Mouse (Mus musculus): ENCODE measurements at regions not wholly inside any gene's neighbourhood (a gene's known extent, or its start where the extent isn't known, plus 50 kb on each side); places are given as distances from the start of the nearest gene placed in this dataset.
A peak's percentile ranks its signal among the peaks of the same experiment; 100 is the strongest.
"Not testable (repeated sequence)": the region's sequence is repeated elsewhere in the genome, so short reads cannot be mapped to it uniquely, and the experiment has no call there.

DNA sequence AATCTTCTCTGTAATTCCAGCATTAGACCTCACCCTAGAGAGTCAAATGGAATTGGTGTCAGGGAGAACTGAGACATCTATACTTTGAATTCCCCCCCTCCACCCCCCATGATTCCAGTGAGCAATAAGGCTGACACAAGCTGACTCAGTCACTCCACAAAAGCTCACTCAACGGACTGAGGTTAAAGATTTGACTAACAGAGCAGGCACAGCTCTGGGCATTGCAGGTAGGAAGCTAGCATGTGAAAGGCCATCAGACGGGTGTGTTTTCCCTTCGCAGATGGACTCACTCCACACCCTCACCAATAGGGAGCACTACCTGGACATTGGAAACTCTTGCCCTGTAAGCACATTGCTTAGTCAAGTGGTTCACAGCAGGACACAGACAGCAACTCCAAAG lies 469.2 kb upstream of the Smim15 start:
- no peak for DNase-seq

DNA sequence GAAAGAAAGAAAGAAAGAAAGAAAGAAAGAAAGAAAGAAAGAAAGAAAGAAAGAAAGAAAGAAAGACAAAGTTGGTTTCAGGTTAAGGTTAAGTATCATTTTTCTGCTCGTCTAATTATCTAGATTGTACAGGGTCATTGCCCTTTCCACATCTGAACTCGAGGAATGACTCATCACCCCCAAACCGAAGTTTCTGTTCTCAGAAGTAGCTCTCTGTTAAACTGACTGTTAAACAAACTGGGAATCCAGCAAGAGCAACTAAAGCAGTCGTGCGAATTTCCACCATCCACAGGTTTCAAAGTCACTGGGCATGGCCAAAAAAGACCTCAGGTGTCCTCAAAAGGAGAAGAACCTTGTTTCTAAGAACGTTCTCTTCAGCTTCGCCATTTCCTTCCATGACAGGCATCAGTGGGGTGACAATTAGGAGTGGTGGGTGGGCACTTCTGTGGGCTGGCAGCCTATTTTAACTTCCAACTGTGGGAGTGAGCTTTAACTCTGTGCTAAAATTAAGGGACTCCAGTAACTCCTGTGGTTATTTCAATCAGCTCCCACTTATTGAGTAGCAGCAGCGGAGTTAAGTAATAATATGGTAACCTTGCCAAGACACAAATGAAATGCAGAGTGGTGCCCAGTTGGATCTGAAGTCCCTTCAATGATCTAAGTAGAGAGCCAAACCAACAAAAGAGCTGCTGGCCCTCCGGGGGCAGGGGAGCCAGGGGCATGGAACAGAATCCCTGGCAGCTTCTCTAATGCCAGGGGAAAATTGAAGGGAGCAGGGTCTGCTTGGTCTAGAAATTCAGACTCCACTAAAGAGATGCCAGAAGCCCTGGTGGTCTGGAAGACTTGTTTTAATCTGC lies 470.5 kb upstream of the Smim15 start:
- peak; percentile 4 for DNase-seq

DNA sequence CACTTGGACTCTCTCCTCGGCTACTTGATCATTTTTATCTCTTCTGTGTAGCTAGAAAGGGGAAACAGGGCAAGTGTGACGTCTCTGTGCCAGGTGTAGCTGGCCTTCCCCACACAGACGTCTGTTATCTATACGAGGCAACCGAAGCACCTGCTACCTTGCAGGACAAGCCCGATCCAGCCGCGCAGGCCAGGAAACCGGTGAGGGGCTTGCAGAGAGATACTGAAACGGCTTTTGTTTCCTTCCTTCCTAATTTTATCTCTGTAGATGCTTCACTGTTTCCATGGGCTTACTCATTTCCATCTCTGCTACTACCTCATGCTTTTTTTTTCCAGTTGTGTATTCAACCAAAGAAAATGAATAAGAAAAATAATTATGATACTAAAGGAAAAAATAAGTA lies 472.7 kb upstream of the Smim15 start:
- no peak for DNase-seq

DNA sequence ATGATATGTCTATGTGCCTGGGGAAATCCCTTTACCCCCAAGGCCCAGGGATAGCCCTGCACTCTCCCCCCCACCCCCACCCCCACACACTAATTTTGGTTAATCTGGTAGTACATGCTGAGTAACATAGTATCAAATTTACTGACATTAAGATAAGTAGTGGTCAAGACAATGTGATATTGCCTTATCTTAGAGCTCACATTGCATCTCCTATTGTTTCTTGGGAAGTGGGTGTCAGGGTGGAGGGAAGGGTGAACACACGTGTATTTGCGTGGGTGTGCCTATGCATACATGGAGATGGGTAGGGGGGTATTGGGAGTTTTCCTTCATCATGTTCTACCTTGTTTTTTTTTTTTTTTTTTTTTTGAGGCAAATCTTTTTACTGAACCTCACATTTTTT lies 474.8 kb upstream of the Smim15 start:
- no peak for DNase-seq

DNA sequence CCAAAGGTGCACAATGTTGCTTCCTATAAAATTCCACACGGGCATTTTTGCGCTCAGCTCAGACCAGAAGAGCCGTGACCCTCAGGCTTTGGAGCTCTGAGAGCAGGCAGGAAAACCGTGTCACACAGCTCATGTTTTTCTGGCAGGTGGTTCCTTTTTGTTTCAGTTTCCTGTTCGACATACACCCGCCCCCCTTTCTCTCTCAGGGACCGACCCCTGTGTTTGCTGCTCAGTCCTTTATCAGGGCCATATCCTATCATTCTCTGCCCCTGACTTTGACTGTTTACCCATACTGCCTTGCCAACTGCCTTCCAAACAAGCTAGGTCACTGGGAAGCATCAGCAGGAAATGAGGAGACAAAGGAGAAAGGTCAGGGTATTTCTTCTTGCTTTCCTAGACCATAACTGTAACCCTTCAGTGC lies 475.5 kb upstream of the Smim15 start:
- DNase-seq: no peak

DNA sequence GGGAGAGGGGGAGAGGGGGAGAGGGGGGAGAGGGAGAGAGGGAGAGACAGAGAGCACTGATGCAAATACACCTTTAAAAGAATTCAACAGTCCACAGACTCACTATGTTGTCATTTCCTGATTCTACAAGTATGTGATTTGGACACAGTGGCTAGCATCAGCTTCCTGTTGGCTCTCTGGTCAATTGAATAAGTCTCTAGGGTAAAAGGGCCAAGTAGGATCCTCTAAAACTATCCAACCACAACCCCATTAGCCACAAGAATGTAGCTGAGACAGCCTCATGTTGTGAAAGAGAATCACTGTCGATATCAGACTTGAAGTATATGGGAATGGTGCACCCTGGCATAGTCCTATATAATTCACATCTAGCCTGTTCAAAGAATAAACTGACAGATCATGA lies 481.8 kb upstream of the Smim15 start:
- DNase-seq: no peak

DNA sequence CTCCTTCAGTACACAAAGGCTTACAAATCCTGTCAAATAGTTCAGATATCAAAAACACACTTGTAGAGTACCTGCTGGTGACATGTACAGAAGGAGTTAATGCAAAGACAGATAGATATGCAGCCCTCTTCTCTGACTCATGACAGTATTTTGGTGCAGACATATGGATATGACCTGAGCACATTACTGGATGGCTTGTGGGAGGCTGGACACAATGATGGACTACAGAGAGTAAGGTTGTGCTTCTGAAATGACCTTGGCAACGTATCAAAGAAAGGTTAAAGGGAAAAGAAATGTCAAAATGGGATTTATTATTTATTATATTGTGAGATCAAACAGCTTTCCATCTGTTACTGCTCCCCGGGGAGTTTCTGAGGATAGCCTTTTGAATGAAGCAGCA lies 482.7 kb upstream of the Smim15 start:
- DNase-seq: no peak

DNA sequence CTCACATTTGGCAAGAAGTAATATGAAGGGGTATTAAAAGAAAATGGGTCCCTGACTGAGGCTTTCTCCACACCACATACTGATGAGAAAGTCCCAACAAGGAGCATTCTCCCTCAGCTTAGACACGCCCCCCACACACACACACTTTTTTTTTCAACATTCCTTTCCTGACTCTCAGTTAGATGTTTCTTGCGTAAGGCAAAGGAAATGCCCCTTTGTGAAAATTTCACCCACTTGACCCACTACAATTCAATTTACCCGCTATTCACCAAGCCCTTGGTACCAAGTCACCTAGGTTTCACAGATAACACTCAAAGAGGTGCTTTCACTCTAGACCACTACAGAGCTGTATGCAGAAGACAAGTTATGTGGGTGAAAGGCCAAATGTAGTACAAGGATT lies 488.3 kb upstream of the Smim15 start:
- no peak for DNase-seq

DNA sequence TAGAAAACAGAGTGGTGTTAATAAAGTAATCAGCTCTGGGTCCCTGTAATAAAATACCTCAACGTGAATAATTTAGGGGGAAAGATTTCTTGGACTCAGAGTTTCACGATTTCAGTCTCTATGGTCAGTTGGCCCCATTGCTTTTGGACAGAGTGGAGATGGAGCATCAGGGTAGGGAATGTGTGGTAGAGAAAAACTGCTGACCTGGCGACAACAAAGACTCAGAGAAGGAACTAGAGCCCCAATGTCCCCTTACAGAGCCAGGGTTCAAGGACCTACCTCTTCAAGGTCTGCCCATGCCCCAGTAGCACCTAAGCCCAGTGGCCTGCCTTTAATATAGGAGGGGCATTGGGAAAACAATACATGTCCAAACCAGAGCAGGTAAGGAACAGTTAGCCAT lies 490.2 kb upstream of the Smim15 start:
- DNase-seq: no peak

DNA sequence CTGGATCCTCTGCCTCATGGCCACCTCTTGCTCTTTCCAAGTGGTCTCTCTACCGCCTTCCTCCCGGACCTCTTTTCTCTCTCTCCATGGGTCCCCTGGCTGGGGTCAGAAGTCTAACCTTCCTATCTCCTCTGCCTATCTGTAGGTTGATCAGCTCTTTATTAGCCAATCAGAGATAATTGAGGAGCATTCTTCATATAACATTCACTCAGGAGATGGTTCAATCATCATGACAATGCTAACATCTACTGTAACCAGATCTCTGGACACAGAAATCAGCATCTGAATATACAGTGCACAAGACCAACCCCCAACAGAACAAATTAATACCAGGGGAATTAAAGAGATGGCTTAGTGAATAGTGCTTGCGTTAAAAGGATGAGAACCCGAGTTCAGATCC lies 492.1 kb upstream of the Smim15 start:
- DNase-seq: no peak

DNA sequence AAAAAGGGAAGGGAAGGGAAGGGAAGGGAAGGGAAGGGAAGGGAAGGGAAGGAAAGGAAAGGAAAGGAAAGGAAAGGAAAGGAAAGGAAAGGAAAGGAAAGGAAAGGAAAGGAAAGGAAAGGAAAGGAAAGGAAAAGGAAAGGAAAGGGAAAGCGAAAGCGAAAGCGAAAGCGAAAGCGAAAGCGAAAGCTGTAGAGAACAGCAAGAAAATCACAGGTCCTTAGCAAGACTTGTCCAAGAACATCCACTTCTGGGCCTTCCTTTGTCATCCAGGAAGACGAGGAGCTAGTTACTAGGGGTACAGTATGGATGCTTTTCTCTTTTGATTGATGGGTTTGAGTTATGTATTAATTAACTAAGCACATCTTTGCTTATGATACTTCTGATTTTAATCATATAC lies 494.3 kb upstream of the Smim15 start:
- not testable (repeated sequence) for DNase-seq

DNA sequence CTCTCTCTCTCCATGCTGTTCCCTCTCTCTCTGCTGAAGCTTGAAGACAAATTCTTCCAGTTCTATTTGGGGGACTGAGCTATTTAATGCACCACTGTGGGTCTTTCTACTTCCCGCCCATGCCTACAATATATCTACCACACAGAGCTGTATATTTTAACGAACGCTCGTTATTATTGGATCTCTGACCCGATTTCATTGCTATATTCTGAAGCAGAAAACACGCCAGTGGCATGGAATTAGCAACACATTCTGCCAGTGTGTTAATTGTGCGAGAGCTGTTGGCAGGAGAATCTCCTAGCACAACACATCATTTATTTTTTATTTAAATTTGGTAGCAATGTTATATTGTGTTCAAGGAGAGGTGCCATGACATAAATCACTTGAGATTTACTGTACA lies 497.2 kb upstream of the Smim15 start:
- no peak for DNase-seq

DNA sequence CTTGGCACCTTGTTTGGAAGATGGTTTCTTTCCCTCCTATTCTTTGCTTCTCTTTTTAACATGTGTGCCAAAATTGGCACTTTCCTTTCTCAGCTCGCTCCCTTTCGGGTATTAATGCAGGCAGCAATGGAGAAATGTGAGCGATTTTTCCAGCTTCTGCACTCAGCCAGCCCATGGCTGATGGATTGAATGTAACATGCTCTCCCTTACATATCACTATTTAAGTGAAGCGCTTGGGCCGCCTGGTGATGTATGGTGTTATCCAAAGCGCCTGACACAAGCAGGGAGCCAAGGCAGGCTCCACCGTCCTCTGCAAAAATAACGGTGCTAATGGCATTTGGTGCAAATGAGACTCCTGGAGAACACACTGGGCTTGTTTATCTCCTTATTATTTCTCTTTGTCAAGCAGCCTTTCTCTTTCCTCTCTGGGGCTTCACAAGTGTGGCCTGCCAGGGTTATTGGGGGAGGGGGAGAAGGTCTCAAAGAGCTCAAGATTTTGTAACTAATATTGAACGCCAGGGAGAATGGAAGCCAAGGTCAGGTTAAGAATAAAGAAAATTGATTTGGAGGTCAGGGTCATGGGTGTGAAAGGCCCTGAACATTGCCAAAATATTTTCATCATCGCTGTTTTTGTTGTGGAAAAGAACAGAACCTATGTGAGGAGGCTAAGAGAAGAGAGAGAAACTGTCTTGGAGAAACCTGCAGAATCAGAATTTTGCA lies 497.9 kb upstream of the Smim15 start:
- peak; percentile 15 for DNase-seq

DNA sequence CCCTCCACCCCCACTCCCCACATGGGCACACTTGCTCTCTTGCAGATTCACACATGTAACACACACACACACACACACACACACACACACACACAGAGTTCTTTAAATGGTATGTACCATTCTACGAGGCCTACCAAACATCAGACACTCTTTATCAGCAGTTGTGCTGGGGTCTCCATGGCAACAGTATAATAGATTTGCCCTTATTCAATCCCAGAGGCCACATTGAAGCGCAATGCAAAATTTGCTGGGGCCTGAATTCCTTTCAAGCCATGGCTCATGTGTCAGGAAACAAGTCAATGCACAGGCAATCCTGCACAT lies 502.7 kb upstream of the Smim15 start:
- peak; percentile 29 for DNase-seq

DNA sequence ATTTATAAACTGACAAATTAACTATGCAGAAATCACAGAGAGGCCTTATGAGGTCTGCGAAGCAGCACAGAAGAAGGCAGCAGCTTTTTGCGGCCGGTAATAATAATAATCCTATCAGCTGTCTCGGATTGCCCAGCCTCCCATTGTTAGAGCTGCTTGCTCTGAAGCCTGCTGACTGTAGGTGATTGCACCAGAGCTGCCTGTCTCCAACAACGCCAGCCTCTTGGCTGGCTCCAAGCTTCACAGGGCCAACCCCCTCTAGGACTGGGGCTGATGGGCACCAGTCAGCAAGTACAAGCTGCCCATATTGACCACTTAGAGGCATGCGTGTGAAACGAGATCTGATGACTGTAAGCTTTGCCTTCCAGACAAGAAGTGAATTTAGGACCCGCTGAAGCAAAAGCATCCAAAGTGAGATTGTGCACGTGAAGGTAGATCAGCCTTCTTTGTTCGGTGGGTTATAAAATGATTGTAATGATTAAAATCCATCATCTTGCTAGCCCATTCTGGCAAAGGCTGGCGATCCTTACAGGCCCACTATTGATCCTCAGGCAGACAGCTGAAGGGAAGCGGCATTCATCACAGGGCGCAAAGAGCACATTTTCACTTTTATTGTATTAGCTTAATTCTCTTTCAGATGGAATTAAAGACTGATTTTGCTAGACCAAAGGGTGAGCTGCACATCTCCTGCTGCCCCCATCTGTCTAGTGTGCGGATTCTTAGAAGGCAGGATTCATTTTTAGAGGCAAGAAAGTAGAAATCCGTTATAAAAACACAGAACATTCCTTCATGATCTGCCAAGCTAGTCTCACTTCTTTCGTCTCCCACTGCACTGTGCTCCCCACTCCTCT lies 503.2 kb upstream of the Smim15 start:
- DNase-seq: peak; percentile 23

DNA sequence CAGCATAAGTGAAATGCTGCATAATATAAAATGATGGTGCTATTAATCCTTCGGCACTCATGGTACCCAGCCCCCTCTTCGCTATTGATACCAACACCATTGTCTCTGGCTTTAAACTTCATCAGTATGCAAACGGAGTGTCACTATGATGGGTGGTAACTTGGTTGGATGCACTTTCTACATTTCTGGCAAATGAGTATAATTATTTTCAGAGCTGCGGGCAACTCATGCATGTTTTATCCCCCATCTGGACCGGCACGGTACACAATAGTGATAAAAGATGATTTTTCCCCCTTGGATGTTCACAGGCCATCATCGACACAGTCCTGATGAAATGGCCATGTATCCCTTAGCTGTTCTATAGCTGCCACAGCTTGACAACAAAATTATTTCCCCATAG lies 503.9 kb upstream of the Smim15 start:
- DNase-seq: no peak

DNA sequence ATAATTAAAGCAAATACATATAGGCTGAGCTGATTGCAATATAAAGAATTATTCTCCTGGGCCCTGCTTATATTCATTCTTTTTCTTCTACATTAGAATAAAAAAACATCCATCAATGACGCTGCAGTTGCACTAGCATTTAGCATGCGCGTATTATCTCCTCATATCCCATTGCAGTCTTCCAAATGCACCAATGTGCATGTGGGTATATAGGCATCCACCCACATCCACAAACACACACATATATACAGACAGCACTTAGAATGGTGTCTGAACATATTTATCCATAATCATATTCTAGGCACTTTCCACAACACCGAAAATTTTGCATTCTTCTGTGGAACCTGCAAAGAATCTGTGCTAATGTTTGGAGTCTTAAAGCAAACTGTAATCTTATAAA lies 504.4 kb upstream of the Smim15 start:
- DNase-seq: no peak

DNA sequence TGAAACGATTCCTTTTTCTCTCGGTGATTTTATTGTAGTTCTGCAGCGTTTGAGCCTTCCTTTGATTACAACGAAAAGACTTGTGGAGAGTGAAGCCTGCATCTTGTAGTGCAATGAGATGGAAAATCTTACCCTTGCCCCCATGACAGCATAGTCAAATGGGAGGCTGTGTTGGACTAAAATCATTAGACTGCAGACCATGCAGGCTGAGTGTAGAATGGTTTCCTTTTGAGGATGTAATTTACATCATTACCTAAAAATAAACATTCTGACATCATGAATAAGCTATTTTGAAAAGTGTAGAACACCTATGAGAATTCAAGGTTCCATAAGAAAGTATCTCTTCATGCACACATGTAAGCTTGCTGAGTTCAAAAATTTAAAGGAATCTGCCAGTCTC lies 504.9 kb upstream of the Smim15 start:
- no peak for DNase-seq

DNA sequence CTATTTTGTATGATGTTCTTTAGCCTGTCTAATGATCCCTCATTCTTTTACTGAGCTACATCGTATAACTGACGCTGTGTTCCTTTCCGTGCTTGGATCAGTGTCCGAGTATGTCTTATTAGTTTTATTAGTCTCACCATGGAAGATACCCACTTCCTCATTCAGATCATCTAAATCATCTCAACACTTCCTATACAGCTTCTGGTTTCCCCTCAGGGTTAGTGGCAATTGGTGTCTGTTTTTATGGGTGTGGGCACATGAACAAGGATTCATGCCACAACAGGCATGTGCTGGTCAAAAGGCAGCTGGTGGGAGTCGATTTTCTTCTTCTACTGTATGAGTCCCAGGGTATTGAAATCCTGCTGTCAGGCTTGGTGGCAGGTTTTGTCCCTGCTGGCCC lies 509.0 kb upstream of the Smim15 start:
- DNase-seq: no peak

DNA sequence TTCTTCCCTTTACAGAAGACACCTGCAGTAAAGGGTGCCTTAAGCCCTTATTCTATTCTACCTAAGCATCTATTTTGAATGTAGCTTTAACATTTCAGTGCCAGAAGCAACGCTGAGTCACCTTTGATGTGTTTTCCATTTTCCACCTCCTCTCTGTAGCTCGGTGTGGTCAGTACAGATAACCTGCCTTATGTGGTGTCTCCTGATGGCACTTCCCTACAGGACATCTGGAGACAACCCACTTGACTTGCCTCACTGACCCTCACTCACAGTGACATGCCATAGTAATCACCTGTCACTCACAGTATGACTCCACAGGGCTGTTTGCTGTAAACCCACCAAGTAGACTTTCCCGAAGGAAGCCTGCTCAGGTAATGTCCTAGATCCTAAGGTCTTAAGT lies 510.9 kb upstream of the Smim15 start:
- no peak for DNase-seq

DNA sequence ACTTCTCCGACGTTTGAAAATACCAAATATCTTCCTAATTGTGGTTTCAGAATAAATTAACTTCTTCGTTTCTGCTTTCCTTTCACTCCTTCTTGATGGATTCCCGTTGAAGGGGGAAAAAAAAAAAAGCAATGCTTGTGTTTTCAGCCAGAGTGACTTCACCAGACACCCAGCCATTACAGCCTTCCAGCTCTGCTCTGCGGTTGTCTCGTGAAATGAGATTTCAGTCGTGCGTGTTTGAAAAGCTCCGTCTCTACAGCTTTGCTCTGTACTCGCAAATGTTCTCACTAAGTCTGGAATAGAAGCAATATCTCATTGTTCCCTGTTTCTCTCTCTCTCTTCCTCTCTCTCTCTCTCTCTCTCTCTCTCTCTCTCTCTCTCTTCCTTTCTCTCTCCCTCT lies 509.6 kb upstream of the Kif2a start:
- DNase-seq: no peak

DNA sequence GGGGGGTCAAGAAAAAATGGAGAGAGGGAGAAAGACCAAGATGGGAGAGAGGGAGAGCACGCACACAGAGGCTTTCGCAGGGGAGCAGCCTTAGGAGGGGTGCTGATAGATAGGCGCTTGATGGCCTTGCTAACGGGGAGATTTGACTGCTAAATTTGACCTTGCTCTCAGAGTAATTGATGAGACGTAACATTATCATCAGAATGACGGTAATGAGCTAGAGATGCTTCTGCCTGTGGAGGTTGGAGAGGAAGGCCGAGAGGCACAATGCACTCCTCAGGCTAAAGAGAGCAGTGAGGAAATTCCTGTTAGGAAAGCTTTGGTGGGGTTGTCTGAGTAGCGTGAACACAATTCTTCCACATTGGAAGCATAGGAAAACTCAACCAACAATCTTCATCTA lies 509.1 kb upstream of the Kif2a start:
- DNase-seq: no peak

DNA sequence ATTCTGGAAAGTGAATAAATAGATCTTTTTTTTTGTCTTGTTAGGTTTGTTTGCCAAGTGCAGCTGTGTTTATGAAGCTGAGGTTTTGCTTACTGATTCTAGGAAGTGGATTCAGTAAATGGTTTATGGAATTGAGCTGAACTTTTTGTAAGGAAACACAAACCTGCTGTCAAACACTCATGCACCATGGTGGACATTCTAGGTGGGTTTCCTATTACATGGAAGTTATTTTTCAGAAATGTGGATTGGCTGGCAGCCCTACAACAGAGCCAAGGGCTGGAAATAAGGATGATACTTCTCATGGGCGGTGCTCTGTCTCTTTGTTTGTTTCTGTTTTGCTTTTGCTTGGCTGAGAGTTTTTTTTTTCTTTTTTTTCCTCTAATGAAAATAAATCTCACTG lies 508.5 kb upstream of the Kif2a start:
- no peak for DNase-seq
